Mouse (Mus musculus) stomach, postnatal 0 days (tissue): ENCODE measurements around the gene Tspan14.

Experiments
- CTCF ChIP-seq: IDR thresholded peaks from 2 replicates; pipeline ENCODE4 v1.5.1; 2016; ENCODE audit warnings: antibody characterized with exemption, low read depth, mild to moderate bottlenecking, moderate library complexity
- EP300 ChIP-seq: optimal IDR thresholded peaks from 2 replicates; pipeline ENCODE3; 2016; ENCODE audit warnings: antibody characterized with exemption

- TF ChIP-seq EP300 (no peak), CTCF (no peak)
Observed at GRCm38 (mm10) chr14:40892326-40892825, 74.2 kb downstream of the Tspan14 start.
